Mouse (Mus musculus): Measurements from ENCODE around the gene Chst8.

Chst8 gene

DNA sequence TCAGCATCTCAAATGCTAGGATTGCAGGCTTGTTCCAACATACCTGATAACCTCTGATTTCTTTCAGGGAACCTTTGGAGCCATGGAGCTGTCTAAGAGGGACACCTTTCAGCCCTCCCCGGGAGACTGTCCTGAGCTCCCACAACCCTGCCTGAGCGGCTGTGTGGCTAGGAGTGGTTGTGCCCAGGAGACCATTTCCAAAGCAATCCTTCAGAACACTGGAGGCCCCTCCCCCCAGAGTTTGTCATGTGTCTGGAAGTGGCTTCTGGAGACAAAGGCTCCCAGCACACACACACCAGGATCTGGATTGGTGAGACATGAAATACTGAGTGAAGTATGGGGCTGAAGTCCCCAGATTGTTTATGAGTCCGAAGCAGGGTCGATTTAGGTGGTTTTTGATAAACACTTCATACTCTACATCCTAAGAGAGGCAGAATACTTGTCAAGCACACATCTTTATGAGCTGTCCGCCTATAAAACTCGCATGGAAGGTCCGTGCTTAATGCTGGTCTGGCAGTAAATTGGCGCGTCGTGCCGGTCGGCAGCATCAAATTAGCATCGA lies 12.5 kb downstream of the Chst8 start:
- DNase-seq (ENCODE audit: low spot score in 2 of 2), result no peak

DNA sequence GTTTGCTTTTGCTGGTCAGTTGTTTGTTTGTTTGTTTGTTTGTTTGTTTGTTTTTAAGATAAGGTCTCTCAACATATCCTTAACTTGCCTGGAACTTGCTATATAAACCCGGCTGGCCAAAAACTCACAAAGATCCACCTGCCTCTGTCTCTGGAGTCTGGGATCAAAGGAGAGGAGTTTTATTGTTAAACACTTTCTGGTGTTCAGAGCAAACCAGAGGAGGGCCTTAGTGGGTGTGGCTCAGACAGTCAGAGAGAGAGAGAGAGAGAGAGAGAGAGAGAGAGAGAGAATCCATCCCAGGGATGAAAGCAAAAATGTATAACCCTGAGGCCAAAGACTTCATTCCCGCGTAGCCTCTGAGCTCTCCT lies 13.1 kb downstream of the Chst8 start:
- DNase-seq (ENCODE audit: low spot score in 2 of 2), result no peak

DNA sequence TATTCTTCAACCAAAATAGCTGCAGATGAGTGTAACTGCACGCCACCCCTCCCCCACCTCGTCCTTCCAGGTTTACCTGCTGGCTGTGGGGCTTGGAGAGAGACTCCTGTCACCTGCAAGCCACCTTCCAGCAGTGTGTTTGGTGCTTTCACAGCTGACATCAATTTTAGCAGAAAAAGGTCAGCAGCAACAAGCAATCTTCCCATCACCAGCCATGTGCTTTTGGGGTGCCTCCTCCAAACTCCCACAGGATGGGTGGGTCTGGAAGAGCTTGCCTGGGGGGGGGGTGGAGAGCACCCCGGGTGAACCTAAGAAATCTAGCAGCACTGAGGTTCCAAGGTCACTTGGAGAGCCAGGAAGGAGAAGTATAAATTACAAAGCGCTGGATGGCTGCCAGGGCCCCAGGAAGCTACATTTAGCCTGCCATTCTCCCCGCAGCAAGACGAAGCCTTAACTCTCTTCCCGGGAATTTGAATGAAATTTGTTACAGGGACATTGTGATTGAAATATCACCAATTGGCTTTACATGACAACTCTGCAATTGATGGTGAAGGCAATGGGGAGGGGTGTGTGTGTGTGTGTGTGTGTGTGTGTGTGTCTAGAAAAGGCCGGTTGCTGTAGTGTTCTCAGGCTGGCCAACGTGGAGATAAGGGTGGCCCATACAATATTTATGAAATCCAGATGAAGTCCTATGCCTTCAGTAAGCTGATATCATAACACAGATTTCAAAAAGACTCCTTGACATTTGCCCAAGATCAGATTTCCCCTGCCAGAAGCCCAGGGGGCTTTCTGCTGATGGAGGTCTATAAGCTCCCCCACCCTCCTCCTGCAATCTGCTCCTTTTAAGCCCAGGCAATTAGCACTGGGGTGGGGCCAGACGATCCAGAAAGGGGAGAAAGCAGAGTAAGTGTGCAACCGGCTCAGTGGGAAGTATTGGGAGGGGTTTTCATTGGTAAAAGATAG lies 13.8 kb downstream of the Chst8 start:
- no peak for DNase-seq (ENCODE audit: low spot score in 2 of 2)

DNA sequence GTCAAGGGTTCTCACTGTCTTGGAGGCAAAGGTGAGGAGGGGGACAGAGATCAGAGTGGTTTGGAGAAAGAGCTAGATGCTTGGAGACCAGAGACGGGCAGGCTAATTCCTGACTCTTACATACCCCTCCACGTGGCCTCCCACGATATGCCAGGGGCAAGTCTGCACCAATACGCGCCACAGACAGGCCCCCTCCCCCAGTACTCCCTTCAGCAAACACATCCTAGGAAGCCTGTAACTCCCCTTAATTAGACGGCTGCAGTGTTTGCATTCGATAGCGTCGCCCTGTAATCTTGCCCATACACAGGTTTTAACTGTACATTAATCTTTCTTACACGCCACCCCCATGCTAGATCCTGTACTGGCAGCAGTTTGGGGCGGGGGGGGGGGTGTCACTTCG lies 14.5 kb downstream of the Chst8 start:
- DNase-seq (ENCODE audit: low spot score in 2 of 2), result no peak

DNA sequence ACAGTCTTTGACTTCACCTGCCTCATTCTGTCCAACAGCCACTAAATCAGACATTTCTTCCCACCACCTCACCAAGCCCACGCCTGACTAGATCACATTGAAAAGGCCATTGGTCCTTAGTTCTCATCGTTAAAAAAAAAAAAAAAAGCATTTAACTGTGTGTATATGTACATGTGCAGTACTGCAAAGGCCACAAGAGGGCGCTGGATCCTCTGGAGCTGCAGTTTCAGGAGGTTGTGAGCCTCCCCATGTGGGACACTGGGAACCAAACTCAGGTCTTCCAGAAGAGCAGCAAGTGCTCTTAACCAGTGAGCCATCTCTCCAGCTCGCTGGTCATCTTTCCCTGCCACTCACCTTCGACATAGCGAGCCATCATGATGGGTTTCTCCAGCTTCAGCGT lies 22.1 kb downstream of the Chst8 start:
- DNase-seq (ENCODE audit: low spot score in 2 of 2), result no peak

DNA sequence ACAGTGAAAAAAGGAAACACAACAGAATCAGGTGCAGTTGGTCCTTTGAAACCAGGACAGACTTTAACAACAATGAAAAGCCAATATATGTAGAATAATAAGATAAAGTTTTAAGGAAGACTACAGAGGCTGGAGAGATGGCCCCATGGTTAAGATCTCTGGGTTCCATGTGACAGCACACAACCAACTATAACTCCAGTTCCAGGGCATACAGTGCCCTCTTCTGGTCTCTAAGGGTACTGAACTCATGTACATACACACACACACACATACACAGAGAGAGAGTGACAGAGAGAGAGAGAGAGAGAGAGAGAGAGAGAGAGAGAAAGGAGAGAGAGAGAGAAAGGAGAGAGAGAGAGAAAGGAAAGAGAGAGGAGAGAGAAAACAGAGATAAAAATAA lies 25.3 kb downstream of the Chst8 start:
- no peak for DNase-seq (ENCODE audit: low spot score in 2 of 2)

DNA sequence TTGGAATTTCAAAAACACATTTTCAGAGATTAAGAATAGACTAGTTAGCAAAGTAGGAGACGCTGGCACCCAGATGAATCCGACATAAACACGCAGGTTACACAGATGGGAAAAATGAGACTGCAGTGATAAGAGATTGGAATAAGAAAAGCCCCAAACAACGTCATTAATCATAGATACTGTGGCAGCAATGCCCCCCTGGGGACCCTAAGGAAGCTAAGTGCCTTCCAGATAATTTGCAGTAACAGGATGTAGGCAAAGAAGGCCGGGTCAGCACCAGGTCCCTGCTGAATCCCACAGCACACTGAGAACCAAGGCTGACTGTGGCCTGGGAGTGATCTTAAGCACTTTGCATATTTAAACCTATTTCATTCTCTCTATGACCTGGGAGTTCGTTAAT lies 27.5 kb downstream of the Chst8 start:
- no peak for DNase-seq (ENCODE audit: low spot score in 2 of 2)

DNA sequence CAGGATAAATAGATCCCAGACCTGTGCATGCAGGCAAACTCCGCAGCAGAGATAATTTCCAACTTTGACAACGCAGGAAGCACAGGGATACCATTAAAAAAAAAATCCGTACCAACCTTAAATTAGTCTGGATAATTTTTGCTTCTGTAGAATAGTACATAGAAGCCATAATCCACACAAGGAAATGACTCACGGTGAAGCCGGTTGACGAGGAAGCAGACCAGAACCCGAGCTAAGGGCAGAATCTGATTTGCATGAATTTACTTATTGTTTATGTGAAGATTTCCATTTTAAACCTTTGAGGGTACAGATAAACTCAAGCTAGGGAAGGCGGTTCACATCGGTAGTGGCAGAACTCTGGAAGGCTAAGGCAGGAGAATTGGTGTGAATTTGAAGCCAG lies 28.0 kb downstream of the Chst8 start:
- no peak for DNase-seq (ENCODE audit: low spot score in 2 of 2)

DNA sequence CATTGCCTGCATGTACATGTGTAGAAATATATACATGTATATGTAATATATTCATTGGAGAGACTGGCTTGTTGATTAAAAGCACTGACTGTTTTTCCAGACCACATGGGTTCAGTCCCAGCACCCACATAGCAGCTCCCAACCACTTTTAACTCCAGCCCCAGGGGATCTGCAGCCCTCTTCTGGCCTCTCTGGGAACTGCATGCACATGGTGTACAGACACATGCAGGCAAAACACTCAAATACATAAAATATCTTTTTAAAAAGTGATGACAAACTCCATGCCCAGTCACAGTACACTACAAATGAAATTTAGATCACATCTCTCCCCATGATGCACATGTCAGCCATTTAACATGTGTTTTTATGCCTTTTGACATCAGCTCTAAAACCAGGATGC lies 30.5 kb downstream of the Chst8 start:
- no peak for DNase-seq (ENCODE audit: low spot score in 2 of 2)

DNA sequence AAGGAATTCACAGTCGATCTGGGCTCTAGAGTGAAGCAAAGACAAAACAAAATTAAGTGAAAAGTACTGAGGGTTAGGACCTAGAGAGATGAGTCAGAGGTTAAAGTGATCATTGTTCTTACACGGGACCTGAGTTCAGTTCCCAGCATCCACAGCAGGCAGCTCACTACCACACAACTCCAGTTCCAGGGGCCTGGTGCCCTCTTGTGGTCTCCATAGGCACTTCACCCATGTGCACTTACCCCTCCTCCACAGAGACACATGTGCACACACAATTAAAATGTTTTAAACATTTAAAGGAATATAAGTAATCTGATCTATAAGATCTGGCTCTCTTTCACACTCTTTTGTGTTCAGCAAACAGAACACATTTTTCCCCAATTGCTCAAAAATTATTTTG lies 31.3 kb downstream of the Chst8 start:
- no peak for DNase-seq (ENCODE audit: low spot score in 2 of 2)

DNA sequence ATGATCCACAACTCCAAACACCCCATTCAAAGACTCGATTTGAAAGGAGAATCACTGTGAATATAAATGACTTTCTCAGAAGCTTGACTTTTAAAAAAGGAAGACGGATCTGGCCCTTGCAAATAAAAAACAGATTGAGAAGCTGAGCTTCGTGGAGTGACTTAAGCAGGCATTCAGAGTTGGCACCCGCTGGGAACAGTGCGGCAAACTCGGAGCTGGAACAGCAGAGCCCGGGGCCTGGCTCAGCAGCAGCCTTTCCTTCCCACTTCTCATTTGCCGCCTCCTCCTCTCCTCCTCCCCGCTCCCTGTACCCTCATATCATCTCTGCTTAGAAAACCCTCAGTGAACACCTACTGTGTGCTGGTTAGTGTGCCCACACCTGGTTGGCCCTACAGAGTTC lies 34.1 kb downstream of the Chst8 start:
- no peak for DNase-seq (ENCODE audit: low spot score in 2 of 2)

DNA sequence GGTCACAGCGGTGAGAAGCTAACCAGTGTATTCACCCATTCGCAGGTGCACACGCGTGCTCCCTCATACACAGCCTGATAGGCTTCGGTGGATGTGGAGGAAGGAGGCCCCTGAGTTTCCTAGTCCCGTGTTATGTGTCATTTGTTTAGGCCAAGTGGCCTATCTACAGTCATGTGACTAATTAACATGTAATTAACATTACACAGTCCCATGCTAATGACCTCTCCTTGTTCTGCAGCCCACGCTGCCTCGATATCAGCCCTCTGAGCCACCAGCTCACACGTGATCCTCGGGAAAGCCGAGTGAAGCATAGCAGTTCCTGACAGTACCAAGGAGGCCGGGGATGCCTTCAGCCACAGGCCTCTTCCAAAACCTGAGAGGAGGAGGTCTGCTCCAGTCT lies 36.9 kb downstream of the Chst8 start:
- DNase-seq (ENCODE audit: low spot score in 2 of 2), result no peak

DNA sequence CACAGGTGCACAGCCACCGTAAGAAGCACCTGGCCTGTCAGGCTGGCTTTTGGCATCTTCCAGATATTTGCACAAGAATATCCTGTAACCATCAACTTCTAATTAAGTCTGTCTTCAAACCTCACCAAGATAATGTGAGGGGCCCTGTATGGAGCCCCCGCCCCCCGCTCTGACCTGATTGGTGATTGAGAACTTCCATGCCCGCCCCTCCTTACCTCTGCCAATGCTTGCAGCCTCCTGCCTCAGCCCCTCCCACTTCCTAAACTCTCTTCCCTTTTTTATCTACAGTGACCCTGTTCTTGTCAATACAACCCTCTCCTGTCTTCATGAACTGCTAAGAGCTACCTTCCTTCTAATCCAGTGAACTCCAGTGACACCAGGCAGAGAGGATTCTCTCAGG lies 37.6 kb downstream of the Chst8 start:
- no peak for DNase-seq (ENCODE audit: low spot score in 2 of 2)

DNA sequence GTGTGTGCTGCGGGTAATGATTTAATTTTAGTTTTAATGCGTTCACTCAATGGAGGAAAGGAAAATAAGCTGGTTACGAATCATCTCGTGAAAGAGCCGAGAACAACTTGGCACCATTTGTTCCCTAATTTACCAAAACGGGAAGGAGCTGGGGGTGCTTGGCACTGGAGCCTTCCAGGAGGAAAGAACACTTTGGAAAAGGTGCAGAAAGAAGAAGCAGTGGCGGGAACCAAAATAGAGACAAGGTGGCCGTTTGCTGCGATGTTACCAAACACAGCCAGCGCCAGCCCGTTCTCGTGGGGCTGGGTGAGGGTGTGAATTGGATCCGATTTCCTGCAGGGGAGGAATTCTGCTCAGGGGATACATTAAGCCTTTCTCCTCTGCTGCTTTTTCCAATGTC lies 38.5 kb downstream of the Chst8 start:
- DNase-seq (ENCODE audit: low spot score in 2 of 2), result no peak

DNA sequence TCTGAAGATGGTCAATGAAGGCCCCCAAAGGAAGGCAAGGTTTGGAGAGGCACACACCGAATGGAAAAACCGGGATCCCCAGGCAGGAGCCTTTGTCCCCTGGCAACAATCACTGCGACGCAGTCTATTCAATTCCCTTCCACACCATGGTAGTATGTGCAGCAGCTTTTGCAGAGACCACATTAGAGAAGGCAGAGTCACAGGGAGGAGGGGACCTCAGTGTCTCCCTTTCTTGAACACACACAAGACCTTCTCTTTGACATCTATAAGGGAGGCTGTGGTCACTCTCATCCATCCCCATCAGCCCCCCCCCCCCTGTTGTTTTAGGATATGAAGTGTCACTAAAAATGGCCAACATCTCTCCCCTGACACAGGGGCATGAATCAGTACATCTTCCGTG lies 39.2 kb downstream of the Chst8 start:
- DNase-seq (ENCODE audit: low spot score in 2 of 2), result no peak

DNA sequence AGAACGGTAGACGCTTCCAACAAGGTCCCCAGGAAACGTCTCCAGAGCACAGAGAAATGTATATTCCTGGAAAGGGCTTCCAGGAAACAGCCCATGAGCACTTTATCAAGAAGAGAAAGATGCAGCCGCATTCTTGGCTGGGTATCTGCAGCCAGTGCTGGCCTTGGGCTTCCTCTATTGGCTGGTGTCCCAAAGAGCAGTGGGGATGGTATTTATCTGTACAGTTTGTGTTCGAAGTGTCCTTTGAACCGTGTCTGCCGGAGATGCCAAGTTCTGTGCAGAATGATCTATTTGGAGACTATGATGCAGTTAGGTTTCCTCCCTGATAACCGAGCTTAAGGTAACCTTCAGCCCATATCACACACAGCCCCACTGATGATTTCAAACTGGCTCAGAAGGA lies 43.0 kb downstream of the Chst8 start:
- DNase-seq (ENCODE audit: low spot score in 2 of 2), result no peak

DNA sequence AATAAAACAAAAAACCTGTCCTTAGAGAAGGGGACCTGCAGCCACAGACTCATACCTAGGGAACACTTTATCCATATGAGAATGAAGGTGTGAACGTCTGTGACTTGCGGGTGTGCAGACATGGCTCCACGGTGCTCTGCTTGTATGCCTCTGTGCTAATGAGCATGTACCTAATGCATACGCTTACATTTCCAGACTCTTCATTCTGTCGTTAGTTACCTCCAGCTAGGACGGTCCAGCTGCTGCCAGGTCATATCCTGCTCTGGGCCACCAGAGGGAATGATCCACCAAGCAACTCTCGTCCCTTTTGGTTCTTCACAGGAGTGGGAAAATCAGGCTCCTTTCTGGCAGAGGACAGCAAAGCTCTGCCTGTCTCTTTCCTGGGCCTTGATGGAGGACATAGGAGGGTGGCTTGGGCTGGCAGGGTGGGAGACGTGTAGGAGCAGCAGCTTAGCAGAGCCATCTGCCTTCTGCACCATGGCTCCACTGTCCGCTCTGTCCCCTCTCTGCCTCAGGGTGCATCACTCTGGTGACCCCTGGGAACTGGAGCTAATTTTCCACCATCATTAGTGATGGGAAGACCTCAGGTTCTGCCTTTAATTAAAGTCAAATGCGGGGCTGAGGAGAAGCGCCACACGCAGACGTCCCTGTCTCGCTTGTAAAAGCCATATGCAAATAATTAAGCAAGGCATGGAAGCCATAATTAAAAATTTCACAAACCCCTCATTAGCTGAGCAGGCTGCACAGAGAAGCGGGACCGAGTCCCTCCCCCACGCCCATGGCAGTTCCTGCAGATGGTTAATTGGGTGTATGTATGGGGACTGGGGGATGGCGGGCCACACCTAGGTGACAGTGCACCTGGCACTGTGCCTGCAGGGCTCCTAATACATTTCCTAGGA lies 48.0 kb downstream of the Chst8 start:
- no peak for DNase-seq (ENCODE audit: low spot score in 2 of 2)

DNA sequence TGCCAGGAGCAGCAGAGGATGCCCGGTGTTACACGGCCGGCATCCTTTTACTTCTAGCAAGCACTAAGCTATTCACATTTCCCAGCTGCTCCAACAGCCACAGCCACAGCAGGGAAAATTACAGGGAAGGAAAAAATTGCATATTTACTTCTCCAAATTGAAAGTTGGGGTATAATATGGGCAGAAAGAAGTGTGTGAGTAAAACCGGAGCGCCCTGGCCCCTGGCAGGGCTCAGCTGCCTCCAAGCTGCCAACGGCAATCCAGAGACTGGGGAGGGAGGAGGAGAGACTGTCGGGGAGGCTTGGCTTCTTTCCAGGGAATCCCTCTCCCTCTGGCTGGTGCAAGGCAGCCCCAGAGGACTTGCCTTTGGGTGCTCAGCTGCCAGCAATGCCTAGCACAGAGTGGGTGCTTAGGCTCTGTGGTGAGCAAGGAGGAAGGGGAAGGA lies 53.1 kb downstream of the Chst8 start:
- DNase-seq (ENCODE audit: low spot score in 2 of 2), result no peak

DNA sequence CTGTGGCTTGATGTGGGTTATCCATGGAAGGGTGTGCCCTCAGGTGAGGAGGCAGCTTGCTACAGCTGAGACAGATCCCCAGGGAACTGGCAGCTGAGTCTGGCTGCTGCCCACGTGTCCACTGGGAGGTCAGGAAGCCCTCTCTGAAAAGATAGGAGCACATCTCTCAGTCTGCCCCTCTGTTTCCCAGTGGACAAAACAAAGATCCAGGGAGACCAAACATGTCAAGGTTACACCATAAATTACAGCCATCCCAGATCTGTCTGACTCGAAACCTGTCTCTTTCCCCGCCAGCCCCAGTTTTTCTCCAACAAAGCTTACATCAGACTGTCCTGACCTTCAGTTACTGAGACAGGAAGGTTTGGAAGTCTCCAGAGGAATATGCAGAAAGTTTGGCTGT lies 53.8 kb downstream of the Chst8 start:
- no peak for DNase-seq (ENCODE audit: low spot score in 2 of 2)

DNA sequence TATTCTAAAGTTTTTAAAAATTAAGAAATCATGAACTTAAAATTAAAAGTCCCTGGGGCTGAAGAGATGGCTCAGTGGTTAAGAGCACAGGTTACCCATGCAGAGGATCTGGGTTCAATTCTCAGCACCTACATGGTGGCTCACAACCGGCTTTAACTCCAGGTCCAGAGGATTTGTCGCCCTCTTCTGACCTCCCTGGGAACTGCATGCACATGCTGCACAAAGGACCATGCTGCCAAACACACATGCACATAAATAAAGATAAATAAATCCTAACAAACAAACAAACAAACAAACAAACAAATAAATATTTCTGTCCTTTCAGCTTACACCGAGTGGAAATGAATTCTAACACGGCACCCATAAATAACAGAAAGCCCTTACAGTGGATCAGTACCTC lies 55.0 kb downstream of the Chst8 start:
- DNase-seq (ENCODE audit: low spot score in 2 of 2), result no peak

DNA sequence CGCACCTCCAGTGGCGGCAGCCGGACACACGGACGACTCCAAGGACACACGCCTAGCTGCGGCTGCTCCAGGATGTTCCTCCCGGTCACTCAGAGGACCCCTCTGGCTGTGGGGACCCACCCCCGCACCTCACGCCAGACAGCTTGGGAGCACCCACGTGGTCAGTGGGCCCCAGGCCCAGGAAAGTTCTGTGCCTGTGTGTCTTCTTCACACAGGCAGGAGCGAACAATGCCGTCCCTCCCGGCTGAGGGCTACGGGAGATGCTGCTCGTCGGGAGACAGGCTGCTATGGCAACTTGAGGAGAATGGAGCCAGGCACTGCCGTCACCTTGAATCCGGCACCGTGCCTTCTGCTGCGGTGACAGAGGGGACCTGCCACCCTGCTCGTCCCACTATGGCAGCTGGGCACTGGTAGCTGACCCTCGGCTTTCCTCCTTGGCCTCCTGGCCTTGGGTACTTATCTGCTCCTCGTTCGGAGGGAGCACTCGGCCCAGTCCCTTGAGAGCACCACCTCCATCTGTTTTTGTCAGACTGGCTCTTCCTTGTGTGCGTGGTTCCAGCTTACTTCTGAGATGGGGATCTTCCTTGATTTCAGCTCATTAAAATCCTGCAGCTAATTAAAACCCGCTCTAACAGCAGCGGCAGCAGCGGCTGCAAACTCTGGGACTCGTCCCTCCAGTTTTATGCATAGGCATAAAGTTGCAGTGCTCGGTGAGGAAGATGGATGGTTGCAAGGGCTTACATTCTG lies 59.2 kb downstream of the Chst8 start:
- DNase-seq (ENCODE audit: low spot score in 2 of 2), result no peak
